Mouse (Mus musculus): Measurements from ENCODE around the gene Gab2.

Gab2 gene

DNA sequence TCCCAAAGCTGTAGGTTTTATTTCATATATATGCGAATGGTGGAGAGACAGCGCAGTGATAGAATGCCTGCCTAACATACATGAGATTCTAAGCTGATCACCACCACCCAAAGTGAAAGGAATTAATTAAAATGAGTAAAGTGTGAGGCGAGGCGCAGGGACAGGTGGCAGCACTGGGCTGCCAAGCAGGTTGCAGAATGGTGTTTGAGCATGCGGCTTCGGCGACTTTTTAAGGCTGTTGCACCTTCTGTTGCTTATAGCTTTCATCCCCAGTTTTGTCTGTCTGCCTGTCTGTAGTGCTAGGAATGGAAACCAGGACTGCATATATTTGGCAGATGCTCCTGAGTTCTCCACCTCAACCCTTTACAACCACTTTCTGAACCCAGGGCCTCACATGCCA lies 258.2 kb downstream of the Gab2 start:
- DNase-seq (ENCODE audit: inconsistent age in 2 of 2, low spot score in 1 of 2): no peak

DNA sequence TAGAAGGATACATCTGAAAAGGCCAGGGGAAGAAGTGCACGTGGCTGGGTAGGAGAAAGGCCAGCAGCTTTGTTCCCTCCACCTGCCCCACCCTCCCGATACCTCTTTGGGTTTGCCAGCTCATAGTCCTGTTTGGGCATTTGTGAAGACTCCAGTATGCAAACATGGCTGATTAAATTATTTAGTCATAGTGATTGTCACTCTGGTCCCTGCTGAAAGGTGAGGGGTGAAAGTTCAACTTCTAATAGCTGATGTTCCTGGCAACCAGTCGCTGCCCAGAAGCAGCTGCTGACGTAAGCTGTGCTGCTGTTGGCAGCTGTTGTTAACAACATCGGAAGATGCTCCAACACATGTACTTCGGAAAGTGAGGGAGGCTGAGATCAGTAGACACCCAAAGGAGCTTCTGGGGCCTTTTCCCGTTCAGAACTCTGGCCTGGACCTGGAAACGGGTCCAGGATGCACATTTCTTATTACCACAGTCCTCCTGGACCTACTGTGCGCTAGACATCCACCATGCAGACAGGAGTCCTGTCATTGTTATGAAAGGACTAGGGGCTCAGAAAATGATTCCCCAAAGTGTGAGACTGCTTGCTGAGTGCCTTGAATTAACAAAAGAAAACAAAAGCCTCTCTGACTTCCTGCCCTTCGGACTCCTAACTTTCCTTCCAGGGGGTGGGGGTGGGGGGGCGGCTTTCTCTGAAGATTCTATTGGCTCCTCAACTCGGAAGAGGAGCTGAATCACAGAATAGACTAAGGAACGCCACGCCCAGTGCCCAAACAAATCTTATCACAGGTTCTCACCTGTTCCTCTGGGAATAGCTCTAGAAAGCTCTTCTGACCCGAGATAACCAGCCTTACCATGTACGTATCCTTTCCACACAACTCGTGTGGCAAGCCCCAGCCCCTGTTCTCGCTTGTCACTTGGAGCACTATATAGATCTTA lies 259.8 kb downstream of the Gab2 start:
- no peak for DNase-seq (ENCODE audit: inconsistent age in 2 of 2, low spot score in 1 of 2)

DNA sequence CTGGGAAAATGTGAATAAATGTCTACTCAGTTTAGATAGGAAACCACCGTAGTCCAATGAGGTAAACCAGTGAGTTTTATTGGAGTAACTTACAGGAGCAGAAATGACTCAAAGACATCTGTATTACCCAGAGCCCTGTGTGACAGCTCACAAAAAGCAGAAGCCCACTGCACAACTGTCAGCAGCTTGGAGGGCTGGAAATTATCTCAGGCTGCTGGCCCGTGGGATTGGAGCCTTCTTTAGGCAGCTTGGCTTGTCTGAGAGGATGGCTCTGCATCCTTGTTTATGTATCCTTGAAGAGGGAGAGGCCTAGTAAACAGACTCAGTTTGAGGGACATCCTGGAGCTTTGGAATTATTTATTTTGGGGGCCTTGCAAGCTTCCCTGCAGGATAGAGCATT lies 261.6 kb downstream of the Gab2 start:
- DNase-seq (ENCODE audit: inconsistent age in 2 of 2, low spot score in 1 of 2): no peak

DNA sequence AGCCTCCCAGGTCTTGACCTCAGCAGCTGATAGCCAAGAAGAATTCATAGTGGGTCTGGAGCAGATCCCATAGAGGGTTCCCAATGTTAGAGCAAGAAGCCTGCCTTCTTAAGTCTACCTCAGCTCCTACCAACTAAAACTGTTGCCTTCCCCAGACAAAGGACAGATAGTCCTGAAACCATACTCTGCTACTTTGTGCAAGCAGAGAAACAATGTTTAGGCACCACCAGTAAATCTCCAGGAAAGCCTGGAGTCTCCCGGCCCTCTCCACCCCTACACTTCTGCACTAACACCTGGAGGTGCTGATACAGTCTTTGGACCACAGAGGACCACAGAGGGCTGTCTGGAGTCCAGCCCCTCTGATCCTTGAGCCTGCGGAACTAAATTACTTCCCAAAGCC lies 263.3 kb downstream of the Gab2 start:
- DNase-seq (ENCODE audit: inconsistent age in 2 of 2, low spot score in 1 of 2): peak in 1 of 2 experiments; percentile 3

DNA sequence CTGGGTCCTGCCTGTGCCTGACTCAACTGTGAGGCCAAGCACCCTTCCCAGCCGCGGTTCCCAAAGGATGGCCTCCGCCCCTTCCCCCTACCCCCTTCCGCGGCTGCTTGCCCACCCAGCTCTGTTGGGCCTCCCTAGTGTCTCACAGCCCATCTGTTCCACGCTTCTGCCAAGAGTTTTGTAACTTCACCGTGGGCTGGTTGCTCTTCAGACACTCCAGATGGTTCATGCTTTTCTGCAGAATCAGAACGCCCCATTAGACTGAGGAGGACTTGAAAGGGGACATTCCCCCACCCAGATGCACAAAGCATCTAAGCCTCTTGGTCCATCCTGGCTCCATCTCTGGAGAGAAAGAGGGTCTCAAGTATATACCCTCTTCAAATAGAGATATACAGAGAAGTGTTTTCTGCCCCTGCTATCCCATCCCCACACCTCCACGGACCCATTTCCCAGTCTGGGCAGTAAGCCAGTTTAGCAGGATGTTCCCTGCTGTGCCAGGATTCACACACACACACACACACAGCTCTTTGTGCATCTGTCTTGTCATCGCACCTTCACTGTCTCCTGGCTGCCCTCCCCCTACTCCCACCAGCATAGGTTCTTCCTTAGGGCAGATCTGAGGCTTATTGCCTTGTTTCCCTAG lies 264.0 kb downstream of the Gab2 start:
- DNase-seq (ENCODE audit: inconsistent age in 2 of 2, low spot score in 1 of 2): peak in 1 of 2 experiments; percentile 4

DNA sequence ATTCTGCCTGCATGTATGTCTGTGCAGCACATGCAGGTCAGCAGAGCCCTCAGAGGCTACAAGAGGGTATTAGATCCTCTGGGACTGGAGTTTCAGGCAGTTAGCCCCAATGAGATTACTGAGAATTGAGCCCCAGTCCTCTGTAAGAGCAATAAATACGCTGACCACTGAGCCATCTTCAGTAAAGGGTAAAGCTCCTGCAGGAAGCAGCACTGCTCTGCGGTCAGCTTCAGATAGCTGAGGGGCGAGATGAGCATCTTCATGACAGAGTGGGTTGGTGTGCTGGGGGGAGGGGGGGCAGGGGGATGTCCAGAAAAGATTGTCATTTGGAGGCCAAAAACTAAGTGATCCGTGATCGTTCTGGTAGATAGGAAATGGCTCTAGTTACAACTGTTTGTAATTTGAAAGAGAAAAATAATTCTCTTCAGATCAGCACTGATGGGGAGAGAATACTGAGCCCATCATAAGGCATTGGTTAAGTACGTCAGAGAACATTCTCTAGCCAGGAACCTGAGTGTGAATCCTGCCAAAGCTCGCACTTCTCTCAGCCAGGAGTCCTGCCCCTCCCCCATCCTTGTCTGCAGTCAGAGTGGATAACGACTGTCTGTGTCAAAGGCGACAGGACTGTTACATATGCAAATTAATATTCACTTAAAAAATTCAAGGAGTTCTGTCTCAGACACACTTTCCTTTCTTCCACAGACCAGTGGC lies 264.9 kb downstream of the Gab2 start:
- DNase-seq (ENCODE audit: inconsistent age in 2 of 2, low spot score in 1 of 2): no peak

DNA sequence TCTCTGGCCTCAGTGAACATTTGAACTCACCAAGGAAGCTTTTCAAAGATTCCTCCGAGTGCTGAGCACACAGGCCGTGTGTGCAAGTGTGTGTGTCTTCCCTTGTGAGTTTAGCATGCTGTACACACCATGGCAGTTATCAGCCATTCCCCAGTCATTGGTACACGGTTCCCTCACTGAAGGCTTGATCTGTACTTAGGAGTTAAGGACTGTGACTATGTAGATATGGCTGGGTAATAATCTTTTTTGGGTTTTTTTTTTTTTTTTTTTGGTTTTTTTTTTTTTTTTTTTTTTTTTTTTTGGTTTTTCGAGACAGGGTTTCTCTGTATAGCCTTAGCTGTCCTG lies 265.4 kb downstream of the Gab2 start:
- no peak for DNase-seq (ENCODE audit: inconsistent age in 2 of 2, low spot score in 1 of 2)

DNA sequence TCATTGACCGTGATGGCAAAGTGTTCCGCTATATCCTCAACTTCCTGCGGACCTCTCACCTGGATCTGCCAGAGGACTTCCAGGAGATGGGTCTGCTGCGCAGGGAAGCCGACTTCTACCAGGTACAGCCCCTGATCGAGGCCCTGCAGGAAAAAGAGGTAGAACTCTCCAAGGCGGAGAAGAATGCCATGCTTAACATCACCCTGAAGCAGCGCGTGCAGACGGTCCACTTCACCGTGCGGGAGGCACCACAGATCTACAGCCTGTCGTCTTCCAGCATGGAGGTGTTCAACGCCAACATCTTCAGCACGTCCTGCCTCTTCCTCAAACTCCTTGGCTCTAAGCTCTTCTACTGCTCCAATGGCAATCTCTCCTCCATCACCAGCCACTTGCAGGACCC lies 266.1 kb downstream of the Gab2 start:
- peak in 1 of 2 experiments; percentile 2 for DNase-seq (ENCODE audit: inconsistent age in 2 of 2, low spot score in 1 of 2)

DNA sequence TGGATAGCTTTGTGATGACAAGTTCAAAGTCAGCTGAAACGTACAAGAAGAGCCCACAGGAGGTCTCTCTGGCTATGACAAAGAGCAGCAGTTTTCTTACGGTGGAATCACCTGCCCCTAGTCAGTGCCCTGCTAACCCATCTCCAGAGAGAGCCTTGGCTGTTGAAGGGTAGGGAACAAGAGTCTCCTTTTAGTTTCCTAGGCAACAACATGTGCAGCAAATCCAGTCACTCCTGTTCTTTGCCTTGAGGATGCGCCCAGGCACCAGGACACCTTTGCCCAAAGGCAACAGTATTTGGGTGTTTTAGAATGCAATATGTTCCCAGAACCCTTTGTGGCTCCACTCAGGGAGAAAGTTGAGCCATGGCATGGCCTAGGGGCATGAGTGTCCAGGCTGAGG lies 266.9 kb downstream of the Gab2 start:
- DNase-seq (ENCODE audit: inconsistent age in 2 of 2, low spot score in 1 of 2): no peak

DNA sequence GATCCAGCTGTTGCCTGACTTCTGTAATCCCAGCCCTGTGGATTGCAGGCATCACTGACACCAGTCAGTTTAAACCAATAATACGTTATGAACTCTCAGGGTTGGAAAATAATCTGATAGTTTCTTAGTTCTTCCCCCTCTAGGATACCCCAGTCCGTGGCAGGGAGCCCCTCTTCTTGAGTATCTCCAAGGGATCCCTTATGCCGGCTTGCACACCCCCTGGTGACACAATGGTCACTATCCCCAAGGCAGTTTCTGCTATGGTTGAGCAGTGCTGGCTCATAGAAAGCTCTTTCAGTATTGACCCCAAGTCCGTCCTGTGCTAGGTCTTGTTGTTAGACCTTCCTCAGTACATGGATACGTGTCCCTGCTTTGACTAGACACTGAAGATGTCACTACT lies 267.4 kb downstream of the Gab2 start:
- peak in 1 of 2 experiments; percentile 2 for DNase-seq (ENCODE audit: inconsistent age in 2 of 2, low spot score in 1 of 2)

DNA sequence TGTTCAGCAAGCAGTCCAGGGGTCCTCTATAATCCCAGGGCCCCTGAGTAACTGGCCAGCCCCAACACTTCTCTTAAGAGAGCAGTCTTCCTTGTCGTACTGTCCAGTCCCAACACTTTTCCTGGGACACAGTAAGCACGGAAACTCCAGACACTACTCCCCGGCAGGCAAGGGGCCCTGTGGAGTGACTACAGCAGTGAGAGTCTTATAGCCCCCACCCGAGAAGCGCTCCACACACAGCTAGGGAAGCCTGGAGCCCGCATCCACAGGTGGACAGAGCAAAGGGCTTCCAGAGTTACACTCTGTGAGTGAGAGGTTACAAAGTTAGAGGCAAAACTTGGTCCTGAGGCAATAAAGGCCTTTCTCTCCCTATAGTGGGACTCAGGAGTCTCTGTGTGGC lies 268.1 kb downstream of the Gab2 start:
- no peak for DNase-seq (ENCODE audit: inconsistent age in 2 of 2, low spot score in 1 of 2)

DNA sequence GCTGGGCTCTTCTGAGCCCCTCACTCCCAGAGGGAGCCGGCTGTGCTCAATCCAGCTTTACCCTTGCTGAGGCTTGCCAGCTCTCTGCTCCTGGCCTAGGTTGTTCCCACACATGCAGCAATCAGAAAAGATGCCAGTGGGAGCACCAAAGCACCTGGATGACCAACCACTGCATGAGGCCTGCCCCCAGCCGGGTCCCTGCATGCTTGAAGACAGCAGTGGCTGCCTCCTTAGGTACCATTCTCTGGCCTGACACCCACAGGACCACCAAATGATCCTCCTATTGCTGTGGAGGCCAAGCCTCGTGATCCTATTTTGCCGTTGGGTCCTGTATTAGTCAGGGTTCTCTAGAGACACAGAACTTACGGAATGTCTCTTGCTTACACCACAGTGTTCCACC lies 269.5 kb downstream of the Gab2 start:
- peak in 1 of 2 experiments; percentile 2 for DNase-seq (ENCODE audit: inconsistent age in 2 of 2, low spot score in 1 of 2)

DNA sequence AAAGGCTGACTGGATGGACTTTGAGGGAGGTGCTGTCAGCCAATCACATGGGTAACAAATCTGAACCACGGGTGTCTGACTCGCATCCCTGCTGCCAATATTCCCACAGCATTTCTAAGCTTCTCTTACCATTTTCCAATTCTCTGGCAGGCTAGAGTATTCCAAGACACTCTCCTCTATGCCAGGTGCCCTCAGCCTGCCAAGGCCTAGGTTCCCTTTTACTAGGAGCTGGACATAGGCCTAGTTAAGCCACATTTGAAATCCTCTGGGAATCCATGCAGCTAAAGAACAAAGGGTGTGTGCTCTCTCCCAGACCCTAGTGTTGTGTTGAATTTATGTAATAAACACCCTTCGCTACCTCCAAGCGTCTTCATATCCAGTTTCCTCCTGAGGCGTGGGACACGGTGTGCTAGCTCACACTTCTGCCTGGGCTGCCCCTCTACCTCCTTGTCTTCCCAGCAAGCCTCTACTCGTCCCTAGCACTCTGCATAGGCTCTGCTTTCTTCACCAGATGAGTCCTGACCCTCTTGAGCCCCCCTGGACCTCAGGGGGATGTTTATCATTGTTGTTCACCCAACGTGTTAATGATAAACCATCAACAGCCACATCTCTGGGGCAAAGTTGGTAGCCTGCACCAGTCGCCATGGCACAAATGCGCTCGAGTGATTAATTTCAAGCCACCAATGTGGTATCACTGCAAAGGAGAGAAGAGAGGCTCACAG lies 270.6 kb downstream of the Gab2 start:
- DNase-seq (ENCODE audit: inconsistent age in 2 of 2, low spot score in 1 of 2): peak in 1 of 2 experiments; percentile 5

DNA sequence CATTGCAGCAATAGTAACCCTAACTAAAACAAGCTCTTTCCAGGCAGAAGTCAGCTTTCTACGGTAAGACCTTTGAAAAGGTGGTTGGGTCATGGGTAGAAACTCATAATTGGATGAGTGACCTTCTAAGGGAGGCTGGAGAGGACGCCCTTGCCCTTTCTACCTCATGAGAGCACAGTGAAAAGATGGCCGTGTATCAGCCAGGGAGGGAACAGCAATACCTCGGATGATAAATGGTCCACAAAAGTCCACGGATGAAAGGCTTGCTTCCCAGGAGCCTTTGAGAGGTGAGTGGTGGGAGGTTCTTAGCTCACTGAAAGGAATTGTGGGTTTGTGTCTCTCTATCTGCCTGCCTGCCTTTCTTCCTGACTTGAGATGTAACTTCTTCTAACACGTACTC lies 272.0 kb downstream of the Gab2 start:
- peak in 1 of 2 experiments; percentile 4 for DNase-seq (ENCODE audit: inconsistent age in 2 of 2, low spot score in 1 of 2)

DNA sequence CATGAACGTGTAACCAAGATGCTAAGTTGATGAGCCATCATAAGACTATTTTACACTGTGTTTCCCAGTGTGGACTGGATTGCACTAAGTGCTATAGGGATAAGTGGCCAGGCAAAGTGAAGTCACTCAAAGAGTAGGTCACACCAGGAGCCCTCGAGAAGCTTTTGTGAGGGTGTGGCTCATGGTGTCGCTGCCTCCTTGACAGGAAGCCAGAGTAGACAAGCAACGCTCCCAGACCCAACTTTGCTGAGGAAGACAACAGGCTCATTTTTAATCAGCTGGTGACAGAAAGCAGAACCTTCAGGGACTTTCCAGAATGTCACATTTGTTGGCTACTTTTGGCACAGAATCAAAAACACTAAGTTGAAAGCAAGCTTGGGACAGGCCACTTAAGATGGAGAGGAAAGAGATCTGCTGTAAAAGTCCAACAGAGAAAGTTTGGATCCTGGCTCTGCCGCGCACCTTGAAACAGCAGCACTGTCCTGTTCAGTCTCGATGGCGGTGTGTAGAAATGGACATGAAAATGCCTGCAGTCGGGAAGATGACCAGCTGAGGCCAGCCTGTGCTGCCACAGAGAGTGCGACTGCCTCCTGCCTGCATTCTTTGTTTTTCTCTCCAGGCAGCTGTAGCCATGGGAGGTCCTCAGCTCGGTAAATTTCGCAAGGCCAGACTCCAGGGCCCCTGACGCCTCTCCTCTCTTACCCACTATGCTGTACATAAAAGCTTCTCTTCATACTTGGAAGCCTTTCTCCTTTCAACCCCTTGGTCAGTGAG lies 273.9 kb downstream of the Gab2 start:
- peak; percentile 39 to 68 for DNase-seq (ENCODE audit: inconsistent age in 2 of 2, low spot score in 1 of 2)

DNA sequence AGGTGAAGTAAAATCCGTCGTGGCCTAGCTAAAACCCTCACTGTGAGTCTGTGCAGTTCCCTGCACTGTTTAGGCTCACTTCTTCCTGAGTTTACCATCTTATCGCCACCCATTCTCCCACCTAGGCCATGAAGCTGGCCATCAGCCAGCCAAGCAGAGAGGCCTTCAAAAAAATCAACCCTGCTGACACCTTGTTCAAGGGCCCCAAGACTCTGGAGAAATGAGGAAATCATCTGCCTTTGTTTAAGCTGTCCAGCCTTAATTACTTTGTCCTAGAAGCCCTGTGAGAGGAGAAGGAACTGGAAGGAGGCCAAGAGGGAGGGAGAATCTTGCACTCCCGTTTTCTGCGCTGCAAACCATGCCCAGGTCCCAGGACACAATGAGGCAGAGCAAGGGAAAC lies 274.9 kb downstream of the Gab2 start:
- peak in 1 of 2 experiments; percentile 4 for DNase-seq (ENCODE audit: inconsistent age in 2 of 2, low spot score in 1 of 2)

DNA sequence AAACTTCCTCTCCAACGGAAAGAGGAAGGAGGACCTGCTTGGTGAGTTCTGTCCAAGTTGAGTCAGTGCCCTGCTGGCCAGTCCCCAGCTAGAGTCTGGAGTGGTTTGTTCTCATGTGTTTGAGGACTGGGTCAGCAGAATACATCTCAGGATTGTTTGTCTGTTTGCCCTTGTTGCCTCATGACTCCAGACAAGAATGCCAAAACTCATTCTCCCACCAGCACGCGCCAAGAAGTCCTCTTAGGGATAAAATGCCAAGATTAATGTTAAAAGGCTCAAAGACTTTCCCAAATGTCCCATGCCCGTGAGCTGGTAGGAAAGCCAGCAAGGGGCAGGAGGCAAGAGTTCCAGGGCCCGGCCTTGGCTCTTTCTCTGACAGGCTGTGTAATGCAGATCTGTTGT lies 275.5 kb downstream of the Gab2 start:
- DNase-seq (ENCODE audit: inconsistent age in 2 of 2, low spot score in 1 of 2): peak; percentile 21 to 64

DNA sequence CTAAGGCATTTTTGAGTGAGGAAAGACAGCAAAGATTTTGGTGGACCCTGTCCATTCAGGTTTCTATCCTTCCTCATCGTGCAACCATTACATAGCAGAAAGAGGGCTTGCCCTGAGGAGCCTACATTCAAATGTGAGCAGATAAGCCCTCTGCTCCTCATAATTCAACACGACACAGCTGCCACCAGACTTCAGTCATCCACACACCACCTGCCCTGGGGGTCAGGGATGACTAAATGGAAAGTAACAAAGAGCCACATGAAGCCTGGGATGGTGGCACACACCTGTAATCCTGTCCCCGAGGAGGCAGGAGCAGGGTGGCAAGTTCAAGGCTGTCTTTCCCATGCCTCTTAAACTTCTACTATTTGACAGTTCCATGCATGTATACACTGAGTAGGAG lies 276.5 kb downstream of the Gab2 start:
- DNase-seq (ENCODE audit: inconsistent age in 2 of 2, low spot score in 1 of 2): peak in 1 of 2 experiments; percentile 2

DNA sequence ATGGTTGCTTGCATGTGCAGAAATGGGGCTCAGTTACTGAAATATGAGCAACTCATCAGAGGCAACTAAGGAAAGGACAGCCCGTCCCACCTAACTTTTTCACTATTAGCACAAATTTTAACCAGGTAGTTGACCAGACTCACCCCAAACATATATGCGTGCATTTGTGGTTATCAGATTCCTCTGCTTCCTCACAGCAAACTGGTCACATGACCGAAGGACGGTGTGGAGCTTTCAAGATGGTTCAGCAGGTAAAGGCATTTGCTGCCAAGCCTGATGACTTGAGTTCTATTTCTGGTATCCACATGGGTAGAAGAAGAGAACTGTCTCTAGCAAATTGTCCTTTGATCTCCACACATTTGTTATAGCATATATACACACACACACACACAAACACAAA lies 277.0 kb downstream of the Gab2 start:
- DNase-seq (ENCODE audit: inconsistent age in 2 of 2, low spot score in 1 of 2): no peak

Measured in adrenal gland, adult (tissue).